Mouse (Mus musculus): ENCODE results near the gene Iqsec3. TPM values are rescaled to one million over a fixed set of nuclear protein-coding genes. Genes with fewer than 3 reads are reported as not detected.

Iqsec3 gene
- polyA plus RNA-seq, 1 experiment from 2014 or later: not detected

DNA sequence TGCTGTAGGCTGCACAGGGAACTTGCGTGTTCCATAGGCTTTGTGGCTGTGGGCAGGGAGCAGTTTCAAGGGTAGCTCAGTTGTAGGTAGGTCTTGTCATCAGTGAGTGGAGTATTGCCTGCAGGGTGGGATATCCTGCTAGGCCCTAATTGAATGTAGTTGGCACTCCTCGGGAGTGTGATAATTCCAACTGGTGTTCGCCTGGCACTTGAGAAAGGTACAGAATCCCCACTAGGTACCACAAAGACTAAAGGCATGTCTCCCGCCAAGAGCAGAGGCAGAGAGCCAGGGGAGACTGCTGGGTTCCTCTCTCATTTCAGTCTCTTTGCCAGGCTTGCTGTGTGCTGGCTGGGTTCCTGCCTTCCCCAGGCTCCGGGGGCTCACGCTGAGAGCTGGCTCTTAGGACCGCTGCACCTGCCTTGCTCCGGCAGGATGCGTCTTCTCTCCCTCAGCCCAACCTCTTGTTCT, 145.0 kb downstream of the Iqsec3 start:
- no peak overlapping the region for H3K9ac ChIP-seq
- H3K9me3 ChIP-seq (replicated peaks): no peaks in the 10 kb centered on the region
- no peak overlapping the region for H3K27ac ChIP-seq
- 0 out of 2 replicates have a peak, but pooled peaks cover 6% of the 10 kb centered on the region for H3K4me1 ChIP-seq
- H3K4me2 ChIP-seq: no peak overlapping the region
- ATAC-seq: no peak
- 70% methylated on average over 9 of the region's 9 CpGs for WGBS (ENCODE audit: insufficient replicate concordance)
- no peak overlapping the region for H3K4me3 ChIP-seq
- H3K27me3 ChIP-seq (replicated peaks): no peaks in the 10 kb centered on the region
- H3K36me3 ChIP-seq: peaks cover under 1% of the 10 kb centered on the region; the same call in 1 of the 2 replicates

- ATAC-seq: no peak
- Histone ChIP-seq H3K9ac (no peak overlapping the region), H3K4me2 (no peak overlapping the region), H3K27ac (no peak overlapping the region), H3K9me3 (replicated peaks) (no peaks in the 10 kb centered on the region), H3K27me3 (replicated peaks) (no peaks in the 10 kb centered on the region), H3K4me1 (0 out of 2 replicates have a peak, but pooled peaks cover 6% of the 10 kb centered on the region), H3K4me3 (no peak overlapping the region), H3K36me3 (peaks cover 5% of the 10 kb centered on the region; the same call in 1 of the 2 replicates)
- WGBS (ENCODE audit: insufficient replicate concordance): 43% methylated on average over 10 of the region's 10 CpGs
Measured at GRCm38 (mm10) chr6:121326486-121327069, 146.9 kb downstream of the Iqsec3 start.

DNA sequence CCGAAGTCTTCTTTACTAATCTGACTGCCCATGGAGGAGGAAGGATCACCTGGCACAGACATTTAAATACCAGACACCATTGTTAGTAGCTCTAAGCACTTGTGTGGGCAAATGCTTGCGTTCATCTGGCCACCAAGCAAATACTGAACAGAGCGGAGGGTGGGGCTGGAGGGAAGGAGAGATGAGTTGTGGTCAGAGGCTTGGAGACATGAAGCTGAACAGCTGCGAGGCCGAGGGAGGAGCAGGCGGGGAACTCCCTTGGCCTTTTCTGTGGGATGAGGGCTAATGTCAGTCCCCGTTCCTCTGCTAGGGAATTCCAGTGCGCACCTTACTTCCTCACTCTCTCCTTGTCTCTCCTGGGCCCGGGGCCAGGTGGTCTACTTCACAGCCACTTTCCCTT, 147.7 kb downstream of the Iqsec3 start:
- Histone ChIP-seq H3K27me3 (replicated peaks) (no peaks in the 10 kb centered on the region), H3K9me3 (replicated peaks) (no peaks in the 10 kb centered on the region), H3K9ac (no peak overlapping the region; the same call in 1 of the 2 replicates), H3K4me3 (no peak overlapping the region), H3K4me1 (0 out of 2 replicates have a peak, but pooled peaks cover 6% of the 10 kb centered on the region), H3K27ac (no peak overlapping the region), H3K4me2 (no peak overlapping the region), H3K36me3 (peaks cover 5% of the 10 kb centered on the region; the same call in 1 of the 2 replicates)
- 48% methylated on average over 9 of the region's 9 CpGs for WGBS (ENCODE audit: insufficient replicate concordance)
- no peak for ATAC-seq

DNA sequence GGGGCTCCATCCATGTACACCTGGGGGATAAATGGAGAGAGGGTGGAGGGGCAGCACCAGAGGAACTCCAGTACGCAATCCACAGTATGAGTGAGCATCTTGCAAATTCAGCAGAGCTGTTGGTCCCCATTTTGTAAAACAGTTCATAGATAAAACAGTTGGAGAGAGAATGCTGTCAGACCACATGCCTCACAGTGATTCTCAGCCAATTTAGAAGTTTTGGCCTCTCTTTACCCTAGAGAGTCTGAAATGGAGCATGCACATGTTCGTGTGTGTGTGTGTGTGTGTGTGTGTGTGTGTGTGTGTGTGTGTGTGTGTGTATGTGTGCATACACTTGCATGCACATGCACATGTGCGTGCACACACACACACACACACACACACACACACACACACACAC, 148.2 kb downstream of the Iqsec3 start:
- WGBS (ENCODE audit: insufficient replicate concordance): 70% methylated on average over 2 of the region's 3 CpGs
- Histone ChIP-seq H3K4me3 (no peak overlapping the region), H3K27ac (no peak overlapping the region), H3K9ac (no peak overlapping the region; the same call in 1 of the 2 replicates), H3K4me1 (0 out of 2 replicates have a peak, but pooled peaks cover 6% of the 10 kb centered on the region), H3K27me3 (replicated peaks) (no peaks in the 10 kb centered on the region), H3K4me2 (no peak overlapping the region), H3K9me3 (replicated peaks) (no peaks in the 10 kb centered on the region), H3K36me3 (peaks cover 5% of the 10 kb centered on the region; the same call in 1 of the 2 replicates)
- ATAC-seq: no peak

Small RNAs within 50 kb of the gene (microRNA-seq; reads per million reads assigned to microRNA genes)
- not detected for gene Gm24855

Other genes starting within 250 kb of the Iqsec3 start
- 5.0 and 5.9 TPM in 2 replicates for gene Usp18, start 227.8 kb downstream of the Iqsec3 start, polyA plus RNA-seq (2016; fragmentation: Nextera tagmentation; extraction: Ambion mirVana)
- gene Slc6a13, start 173.5 kb downstream of the Iqsec3 start, polyA plus RNA-seq (2016; fragmentation: Nextera tagmentation; extraction: Ambion mirVana): 15.6 and 17.7 TPM in 2 replicates
- gene Slc6a12, start 130.6 kb downstream of the Iqsec3 start, polyA plus RNA-seq (2016; fragmentation: Nextera tagmentation; extraction: Ambion mirVana): 0.87 and 0.94 TPM in 2 replicates
- 7.5 and 7.9 TPM in 2 replicates for gene A2m, start 161.7 kb upstream of the Iqsec3 start, polyA plus RNA-seq (2016; fragmentation: Nextera tagmentation; extraction: Ambion mirVana)

All from liver, embryonic 12.5 days (tissue).